Mouse (Mus musculus) G1E (cell line): Measurements from ENCODE around the gene Tex29.

Source experiments
- CTCF ChIP-seq: IDR thresholded peaks from 2 replicates; pipeline ENCODE4 v1.5.1; 2012; ENCODE audit warnings: low read depth, low read length, inconsistent platforms, mixed read lengths
- POLR2AphosphoS5 ChIP-seq: IDR thresholded peaks from 2 replicates; pipeline ENCODE4 v1.6.1; 2012; ENCODE audit warnings: low read depth, low read length, inconsistent platforms; ENCODE audit not compliant: insufficient replicate concordance

GRCm38 (mm10) chr8:11797729-11798479 lies 42.4 kb upstream of the Tex29 start:
- TF ChIP-seq POLR2AphosphoS5 = no peak
- TF ChIP-seq CTCF = no peak
